Mouse (Mus musculus): ENCODE data around the gene Sdf4. TPM values are rescaled to one million over a fixed set of nuclear protein-coding genes. Genes with fewer than 3 reads are reported as not detected.
A peak's percentile ranks its signal among the peaks of the same experiment; 100 is the strongest.

The Sdf4 gene
- polyA plus RNA-seq, 1 experiment: 50.5 TPM

GRCm38 (mm10) chr4:156026013-156026412 is 33.3 kb downstream of the Sdf4 start, which contains the start of gene Tnfrsf18:
TSS of gene Tnfrsf18 (plus strand) at chr4:156026164.
- Histone ChIP-seq H3K27me3 (ENCODE audit: control insufficient read depth, insufficient read depth, low read length) (no peaks in the 10 kb centered on the region), H3K36me3 (ENCODE audit: control insufficient read depth, insufficient read depth, low read length) (no peaks in the 10 kb centered on the region), H3K27ac (ENCODE audit: control insufficient read depth, insufficient read depth, low read depth, low read length) (no peak within 1 kb of the TSS), H3K4me1 (ENCODE audit: control insufficient read depth, insufficient read depth, low read length) (peaks cover 3% of the 10 kb centered on the region), H3K4me3 (ENCODE audit: control insufficient read depth, low read depth, low read length) (no peak within 1 kb of the TSS)
- no peak for TF ChIP-seq POLR2A (IDR thresholded peaks at IDR 0.05; ENCODE audit: control insufficient read depth, low read depth, low read length)
- TF ChIP-seq CTCF (IDR thresholded peaks at IDR 0.05; ENCODE audit: control insufficient read depth, insufficient read depth, insufficient replicate concordance, low read depth, low read length): no peak

DNA sequence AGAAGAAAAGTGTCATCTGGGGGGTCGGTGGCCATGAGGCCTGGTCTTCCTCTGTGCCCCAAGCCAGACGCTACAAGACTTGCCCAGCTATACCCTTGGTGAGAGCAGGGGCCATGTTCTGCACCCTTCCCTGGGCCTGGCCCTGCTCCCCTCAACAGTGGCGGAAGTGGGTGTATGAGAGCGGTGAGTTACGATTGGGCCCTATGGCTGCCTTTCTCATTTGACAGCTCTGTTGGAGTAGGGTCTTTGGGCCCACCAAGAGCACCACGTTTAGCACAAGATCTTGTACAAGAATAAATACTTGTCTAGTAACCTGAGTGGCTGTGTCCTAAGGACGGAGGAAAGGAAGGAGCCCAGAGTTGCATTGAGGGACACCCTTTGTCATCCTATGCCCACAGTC is 35.9 kb downstream of the Sdf4 start:
- TF ChIP-seq POLR2A (IDR thresholded peaks at IDR 0.05; ENCODE audit: control insufficient read depth, low read depth, low read length) (no peak), CTCF (IDR thresholded peaks at IDR 0.05; ENCODE audit: control insufficient read depth, insufficient read depth, insufficient replicate concordance, low read depth, low read length) (no peak)
- Histone ChIP-seq H3K27me3 (ENCODE audit: control insufficient read depth, insufficient read depth, low read length) (no peaks in the 10 kb centered on the region), H3K36me3 (ENCODE audit: control insufficient read depth, insufficient read depth, low read length) (no peaks in the 10 kb centered on the region), H3K4me3 (ENCODE audit: control insufficient read depth, low read depth, low read length) (no peak overlapping the region), H3K27ac (ENCODE audit: control insufficient read depth, insufficient read depth, low read depth, low read length) (no peak overlapping the region), H3K4me1 (ENCODE audit: control insufficient read depth, insufficient read depth, low read length) (peaks cover 3% of the 10 kb centered on the region)

- Histone ChIP-seq H3K4me3 (ENCODE audit: control insufficient read depth, low read depth, low read length) (peak overlapping the region; percentile 72; the same call in 1 of the 2 replicates), H3K27me3 (ENCODE audit: control insufficient read depth, insufficient read depth, low read length) (no peaks in the 10 kb centered on the region), H3K27ac (ENCODE audit: control insufficient read depth, insufficient read depth, low read depth, low read length) (no peak overlapping the region), H3K4me1 (ENCODE audit: control insufficient read depth, insufficient read depth, low read length) (peaks cover 15% of the 10 kb centered on the region), H3K36me3 (ENCODE audit: control insufficient read depth, insufficient read depth, low read length) (no peaks in the 10 kb centered on the region)
- TF ChIP-seq CTCF (IDR thresholded peaks at IDR 0.05; ENCODE audit: control insufficient read depth, insufficient read depth, insufficient replicate concordance, low read depth, low read length) (no peak), POLR2A (IDR thresholded peaks at IDR 0.05; ENCODE audit: control insufficient read depth, low read depth, low read length) (no peak)
These were observed 38.0 kb downstream of the Sdf4 start for GRCm38 (mm10) chr4:156030651-156031118.

DNA sequence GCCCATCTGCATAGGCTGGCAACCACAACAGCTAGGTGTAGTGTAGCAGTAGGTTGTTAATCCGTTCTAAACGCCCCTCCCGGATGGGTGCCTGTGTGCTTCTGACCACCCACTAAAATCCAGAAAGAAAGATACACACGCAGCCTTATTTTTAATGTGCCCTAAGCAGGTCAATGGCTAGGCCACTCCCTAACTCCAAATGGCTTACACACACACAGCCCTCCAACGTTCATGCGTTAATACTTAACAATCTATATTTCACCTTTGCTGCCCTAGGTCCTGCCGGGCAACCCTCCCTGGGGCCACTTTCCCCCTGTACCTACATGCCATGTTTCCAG is 38.6 kb downstream of the Sdf4 start:
- no peaks in the 10 kb centered on the region for H3K36me3 ChIP-seq (ENCODE audit: control insufficient read depth, insufficient read depth, low read length)
- H3K27ac ChIP-seq (ENCODE audit: control insufficient read depth, insufficient read depth, low read depth, low read length): no peak overlapping the region; the same call in 1 of the 2 replicates
- TF ChIP-seq POLR2A (IDR thresholded peaks at IDR 0.05; ENCODE audit: control insufficient read depth, low read depth, low read length) (no peak; the same call in 1 of the 2 replicates), CTCF (IDR thresholded peaks at IDR 0.05; ENCODE audit: control insufficient read depth, insufficient read depth, insufficient replicate concordance, low read depth, low read length) (no peak)
- no peaks in the 10 kb centered on the region for H3K27me3 ChIP-seq (ENCODE audit: control insufficient read depth, insufficient read depth, low read length)
- H3K4me3 ChIP-seq (ENCODE audit: control insufficient read depth, low read depth, low read length): peak overlapping the region; percentile 72
- H3K4me1 ChIP-seq (ENCODE audit: control insufficient read depth, insufficient read depth, low read length): peaks cover 19% of the 10 kb centered on the region

GRCm38 (mm10) chr4:156031593-156032391 is 39.1 kb downstream of the Sdf4 start:
- H3K36me3 ChIP-seq (ENCODE audit: control insufficient read depth, insufficient read depth, low read length): no peaks in the 10 kb centered on the region
- peak overlapping the region; percentile 72 for H3K4me3 ChIP-seq (ENCODE audit: control insufficient read depth, low read depth, low read length)
- TF ChIP-seq CTCF (IDR thresholded peaks at IDR 0.05; ENCODE audit: control insufficient read depth, insufficient read depth, insufficient replicate concordance, low read depth, low read length): no peak
- no peak; the same call in 1 of the 2 replicates for TF ChIP-seq POLR2A (IDR thresholded peaks at IDR 0.05; ENCODE audit: control insufficient read depth, low read depth, low read length)
- H3K27ac ChIP-seq (ENCODE audit: control insufficient read depth, insufficient read depth, low read depth, low read length): peak overlapping the region; percentile 63
- H3K27me3 ChIP-seq (ENCODE audit: control insufficient read depth, insufficient read depth, low read length): no peaks in the 10 kb centered on the region
- peaks cover 19% of the 10 kb centered on the region for H3K4me1 ChIP-seq (ENCODE audit: control insufficient read depth, insufficient read depth, low read length)

GRCm38 (mm10) chr4:156032856-156033255 is 40.2 kb downstream of the Sdf4 start:
- Histone ChIP-seq H3K27me3 (ENCODE audit: control insufficient read depth, insufficient read depth, low read length) (no peaks in the 10 kb centered on the region), H3K27ac (ENCODE audit: control insufficient read depth, insufficient read depth, low read depth, low read length) (no peak overlapping the region), H3K36me3 (ENCODE audit: control insufficient read depth, insufficient read depth, low read length) (no peaks in the 10 kb centered on the region), H3K4me1 (ENCODE audit: control insufficient read depth, insufficient read depth, low read length) (peaks cover 19% of the 10 kb centered on the region), H3K4me3 (ENCODE audit: control insufficient read depth, low read depth, low read length) (no peak overlapping the region)
- 0 out of 2 replicates have a peak, but pooled peaks have one; percentile 27 for TF ChIP-seq POLR2A (IDR thresholded peaks at IDR 0.05; ENCODE audit: control insufficient read depth, low read depth, low read length)
- TF ChIP-seq CTCF (IDR thresholded peaks at IDR 0.05; ENCODE audit: control insufficient read depth, insufficient read depth, insufficient replicate concordance, low read depth, low read length): no peak

GRCm38 (mm10) chr4:156033476-156034119 is 40.9 kb downstream of the Sdf4 start:
- H3K27me3 ChIP-seq (ENCODE audit: control insufficient read depth, insufficient read depth, low read length): no peaks in the 10 kb centered on the region
- no peak overlapping the region for H3K4me3 ChIP-seq (ENCODE audit: control insufficient read depth, low read depth, low read length)
- H3K27ac ChIP-seq (ENCODE audit: control insufficient read depth, insufficient read depth, low read depth, low read length): no peak overlapping the region
- H3K4me1 ChIP-seq (ENCODE audit: control insufficient read depth, insufficient read depth, low read length): peaks cover 19% of the 10 kb centered on the region
- no peaks in the 10 kb centered on the region for H3K36me3 ChIP-seq (ENCODE audit: control insufficient read depth, insufficient read depth, low read length)
- TF ChIP-seq CTCF (IDR thresholded peaks at IDR 0.05; ENCODE audit: control insufficient read depth, insufficient read depth, insufficient replicate concordance, low read depth, low read length): peak; percentile 25; the same call in 1 of the 2 replicates
- no peak for TF ChIP-seq POLR2A (IDR thresholded peaks at IDR 0.05; ENCODE audit: control insufficient read depth, low read depth, low read length)
